21 mouse cellular contexts compared by ENCODE assay signal in genomic region chr4:139881796-139882195, GRCm38 (mm10). TPM values are rescaled to one million over a fixed set of nuclear protein-coding genes. Genes with fewer than 3 reads are reported as not detected.
DNase-seq lines count a peak whose midpoint lies in the region; ATAC-seq and TF ChIP-seq lines count a peak whose summit lies in the region.
"Had no signal": no experiment of that assay in that cellular context is flagged by ENCODE, and none has a peak within 500 bp of the region (broad histone marks: within the 10 kb centered on the region; RNA-seq: fewer than 3 reads in every experiment).

No protein-coding gene starts in this region.

- no peaks in the 10 kb centered on the region for H3K36me3 ChIP-seq in embryonic facial prominence, embryonic 15.5 days
- no peaks in the 10 kb centered on the region for H3K36me3 ChIP-seq in embryonic facial prominence, embryonic 10.5 days (replicated peaks)
- H3K36me3 ChIP-seq in lung, postnatal 0 days (ENCODE audit: insufficient read depth, low read length) = no peaks in the 10 kb centered on the region
- H3K36me3 ChIP-seq in stomach, postnatal 0 days (ENCODE audit: control insufficient read depth, insufficient read depth, low read length) = no peaks in the 10 kb centered on the region
- H3K36me3 ChIP-seq: forebrain, embryonic 15.5 days; G1E; heart, embryonic 13.5 days; hindbrain, embryonic 12.5 days had no signal

- peaks cover 3% of the 10 kb centered on the region; the same call in 1 of the 2 replicates for H3K27me3 ChIP-seq in embryonic facial prominence, embryonic 15.5 days
- no peaks in the 10 kb centered on the region for H3K27me3 ChIP-seq in embryonic facial prominence, embryonic 10.5 days (replicated peaks; ENCODE audit: low read depth, poor library complexity, severe bottlenecking)
- H3K27me3 ChIP-seq in lung, postnatal 0 days (replicated peaks; ENCODE audit: insufficient read depth, low read length) = no peaks in the 10 kb centered on the region
- no peaks in the 10 kb centered on the region for H3K27me3 ChIP-seq in stomach, postnatal 0 days (ENCODE audit: control insufficient read depth, insufficient read depth, low read length)
- H3K27me3 ChIP-seq: forebrain, embryonic 15.5 days had no signal

- no peak overlapping the region for H3K27ac ChIP-seq in embryonic facial prominence, embryonic 15.5 days (replicated peaks)
- H3K27ac ChIP-seq in embryonic facial prominence, embryonic 10.5 days (replicated peaks) = no peak overlapping the region
- H3K27ac ChIP-seq in layer of hippocampus, adult 2 months = no peak overlapping the region
- H3K27ac ChIP-seq in lung, postnatal 0 days (ENCODE audit: low read length) = no peak overlapping the region
- H3K27ac ChIP-seq in stomach, postnatal 0 days (replicated peaks) = no peak overlapping the region
- H3K27ac ChIP-seq: forebrain, embryonic 15.5 days; heart, embryonic 13.5 days; hindbrain, embryonic 12.5 days had no signal

- no peak for TF ChIP-seq EP300 in lung, postnatal 0 days (IDR thresholded peaks at IDR 0.05)
- TF ChIP-seq EP300 in stomach, postnatal 0 days (optimal IDR thresholded peaks at IDR 0.05) = no peak

- ATAC-seq in embryonic facial prominence, embryonic 15.5 days (ENCODE audit: insufficient number of reproducible peaks, low FRiP score, low TSS enrichment, low read depth) = peak; percentile 19; the same call in 1 of the 2 replicates
- no peak for ATAC-seq in lung, postnatal 0 days
- ATAC-seq in stomach, postnatal 0 days (ENCODE audit: low FRiP score, low TSS enrichment) = no peak
- ATAC-seq: CD4-positive, CD25-positive, alpha-beta regulatory T cell, adult 4 months; forebrain, embryonic 15.5 days had no signal

- TF ChIP-seq CTCF in layer of hippocampus, adult 2 months (conservative IDR thresholded peaks at IDR 0.05) = peak; percentile 46
- 0 out of 2 replicates have a peak, but pooled peaks have one; percentile 5 for TF ChIP-seq CTCF in lung, postnatal 0 days (IDR thresholded peaks at IDR 0.05)
- TF ChIP-seq CTCF in stomach, postnatal 0 days (IDR thresholded peaks at IDR 0.05; ENCODE audit: low read depth) = 0 out of 2 replicates have a peak, but pooled peaks have one; percentile 12

- no peak overlapping the region for H3K4me2 ChIP-seq in embryonic facial prominence, embryonic 15.5 days (replicated peaks)
- no peak overlapping the region for H3K4me2 ChIP-seq in lung, postnatal 0 days (replicated peaks; ENCODE audit: low read depth, low read length)
- H3K4me2 ChIP-seq in stomach, postnatal 0 days (replicated peaks; ENCODE audit: low read depth) = no peak overlapping the region
- H3K4me2 ChIP-seq: forebrain, embryonic 15.5 days; heart, embryonic 13.5 days; hindbrain, embryonic 12.5 days had no signal

- H3K4me3 ChIP-seq in embryonic facial prominence, embryonic 15.5 days (replicated peaks) = no peak overlapping the region
- H3K4me3 ChIP-seq in embryonic facial prominence, embryonic 10.5 days = no peak overlapping the region
- H3K4me3 ChIP-seq in layer of hippocampus, adult 2 months = no peak overlapping the region
- no peak overlapping the region for H3K4me3 ChIP-seq in lung, postnatal 0 days (ENCODE audit: low read depth, low read length)
- no peak overlapping the region for H3K4me3 ChIP-seq in stomach, postnatal 0 days (ENCODE audit: low read depth, low read length)
- H3K4me3 ChIP-seq: forebrain, embryonic 15.5 days; heart, embryonic 13.5 days; hindbrain, embryonic 12.5 days had no signal

- H3K9ac ChIP-seq in embryonic facial prominence, embryonic 15.5 days = no peak overlapping the region
- H3K9ac ChIP-seq in lung, postnatal 0 days (replicated peaks; ENCODE audit: low read depth) = no peak overlapping the region
- H3K9ac ChIP-seq in stomach, postnatal 0 days (ENCODE audit: low read length) = no peak overlapping the region
- H3K9ac ChIP-seq: forebrain, embryonic 15.5 days; heart, embryonic 13.5 days; hindbrain, embryonic 12.5 days had no signal

- no peaks in the 10 kb centered on the region for H3K9me3 ChIP-seq in embryonic facial prominence, embryonic 15.5 days (replicated peaks)
- H3K9me3 ChIP-seq in embryonic facial prominence, embryonic 10.5 days = no peaks in the 10 kb centered on the region
- H3K9me3 ChIP-seq in lung, postnatal 0 days (ENCODE audit: low read length) = no peaks in the 10 kb centered on the region
- no peaks in the 10 kb centered on the region for H3K9me3 ChIP-seq in stomach, postnatal 0 days (ENCODE audit: control insufficient read depth, low read length)
- H3K9me3 ChIP-seq: forebrain, embryonic 15.5 days; heart, embryonic 13.5 days; hindbrain, embryonic 12.5 days had no signal

- no peaks in the 10 kb centered on the region for H3K4me1 ChIP-seq in embryonic facial prominence, embryonic 15.5 days
- H3K4me1 ChIP-seq in embryonic facial prominence, embryonic 10.5 days = no peaks in the 10 kb centered on the region
- no peaks in the 10 kb centered on the region for H3K4me1 ChIP-seq in lung, postnatal 0 days (ENCODE audit: insufficient read depth, low read depth, low read length)
- no peaks in the 10 kb centered on the region for H3K4me1 ChIP-seq in stomach, postnatal 0 days (replicated peaks; ENCODE audit: control insufficient read depth, insufficient read depth)
- H3K4me1 ChIP-seq: forebrain, embryonic 15.5 days; heart, embryonic 13.5 days; hindbrain, embryonic 12.5 days had no signal

- DNase-seq in embryonic facial prominence, embryonic 10.5 days (ENCODE audit: low spot score) = no peak
- DNase-seq in layer of hippocampus, adult 2 months (ENCODE audit: low spot score in 2 of 2) = no peak
- no peak for DNase-seq in layer of hippocampus, postnatal 36 days
- no peak for DNase-seq in lung, postnatal 0 days (ENCODE audit: low spot score)
- DNase-seq in lung, adult 18-20 months = no peak
- DNase-seq in stomach, postnatal 0 days (ENCODE audit: low spot score) = no peak
- DNase-seq: adrenal gland, adult 8-10 months; B cell, adult 2 months; cerebellum, adult 18-20 months; cerebellum, adult 9-11 months; cerebellum, postnatal 36 days; gastrocnemius, postnatal 36 days; heart, adult 11 months; heart, postnatal 36 days had no signal

RNA-seq across cellular contexts. Expression of gene Pax7, which starts 48.5 kb away (rescaled TPM):
- polyA plus RNA-seq in embryonic facial prominence, embryonic 15.5 days (2015; fragmentation: Nextera tagmentation; extraction: Ambion mirVana) = 1.7 and 2.6 TPM in 2 replicates
- polyA plus RNA-seq in embryonic facial prominence, embryonic 10.5 days (2016; fragmentation: Nextera tagmentation; extraction: Ambion mirVana) = 1.5 and 2.6 TPM in 2 replicates
- total RNA-seq in layer of hippocampus, adult 2 months (2021) = not detected
- total RNA-seq in layer of hippocampus, postnatal 36 days (2021) = under 1 TPM in 1 of 2 experiments, not detected in 1; 0.05 TPM
- polyA plus RNA-seq in lung, postnatal 0 days (2015; fragmentation: Nextera tagmentation; extraction: Ambion mirVana) = not detected in 2 replicates
- 0.02 TPM in 1 of 2 replicates, not detected in the other for polyA plus RNA-seq in stomach, postnatal 0 days (2015; fragmentation: Nextera tagmentation; extraction: Ambion mirVana)
- total RNA-seq: adrenal gland, adult 8-10 months; heart, postnatal 36 days had no signal
- polyA plus RNA-seq: CD4-positive, CD25-positive, alpha-beta regulatory T cell, adult 4 months; G1E; heart, embryonic 13.5 days; heart, postnatal 0 days had no signal
